Mouse (Mus musculus): ENCODE measurements around the gene Adra2b.

- TF ChIP-seq CTCF (IDR thresholded peaks at IDR 0.05; ENCODE audit: low read depth, low read length) (no peak), TAL1 (conservative IDR thresholded peaks at IDR 0.05; ENCODE audit: low read depth, low read length) (no peak), GATA1 (IDR thresholded peaks at IDR 0.05; ENCODE audit: borderline replicate concordance, low read length) (no peak), POLR2AphosphoS5 (IDR thresholded peaks at IDR 0.05; ENCODE audit: insufficient replicate concordance, low read depth, low read length) (no peak)
Measured at GRCm38 (mm10) chr2:127332807-127333570, 30.0 kb upstream of the Adra2b start.

All from G1E (cell line).